Mouse (Mus musculus) lung, adult 10 weeks (tissue): ENCODE measurements around the gene Ttc38. TPM values are rescaled to one million over a fixed set of nuclear protein-coding genes. Genes with fewer than 3 reads are reported as not detected.

Experiments
- polyA plus RNA-seq: library from polyadenylated mRNA; stranded (reverse); fragments of 350-450 nt; fragmentation: Illumina TruSeq; extraction: RNeasy Lipid Tissue Mini Kit (QIAGEN cat#74804); gene quantifications from one replicate; pipeline ENCODE4 v1.2.3, GENCODE M21; 2014; ENCODE audit warnings: low read depth, low replicate concordance; ENCODE audit not compliant: insufficient read depth

Ttc38 gene
- 11.1 TPM for polyA plus RNA-seq

DNA sequence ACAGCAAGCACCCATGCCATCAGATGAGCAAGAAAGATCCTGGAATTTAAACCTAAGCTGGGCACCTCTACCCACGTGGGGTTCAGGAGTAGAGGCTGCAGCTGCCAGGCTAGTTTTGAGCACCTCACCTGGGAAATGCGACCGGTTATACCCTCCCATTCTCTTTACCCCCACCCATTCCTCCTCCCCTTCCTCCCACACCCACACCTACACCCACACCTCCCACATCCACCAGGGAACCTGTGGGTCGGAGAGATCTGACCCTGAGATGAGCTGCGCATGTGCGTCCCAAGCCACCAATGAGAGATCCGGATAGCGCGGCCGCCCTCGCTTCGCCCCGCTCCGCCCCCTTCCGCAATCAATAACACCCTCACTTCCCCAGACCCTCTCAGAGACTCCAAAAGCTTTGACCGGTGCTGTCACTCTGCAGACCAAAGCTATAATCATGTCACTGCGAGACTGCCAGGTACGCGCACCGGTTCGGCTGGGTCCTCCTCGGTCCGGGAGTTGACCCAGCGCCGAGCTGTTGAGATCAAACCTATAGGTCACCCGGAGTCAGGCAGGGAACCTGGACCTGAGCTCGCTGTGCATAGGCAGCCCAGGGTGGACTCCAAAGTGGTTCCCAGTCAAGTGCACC lies at the start of gene Ttc38:
Gene Ttc38, plus strand, starts transcription at position 353 of the 637 bp plus-strand sequence.

DNA sequence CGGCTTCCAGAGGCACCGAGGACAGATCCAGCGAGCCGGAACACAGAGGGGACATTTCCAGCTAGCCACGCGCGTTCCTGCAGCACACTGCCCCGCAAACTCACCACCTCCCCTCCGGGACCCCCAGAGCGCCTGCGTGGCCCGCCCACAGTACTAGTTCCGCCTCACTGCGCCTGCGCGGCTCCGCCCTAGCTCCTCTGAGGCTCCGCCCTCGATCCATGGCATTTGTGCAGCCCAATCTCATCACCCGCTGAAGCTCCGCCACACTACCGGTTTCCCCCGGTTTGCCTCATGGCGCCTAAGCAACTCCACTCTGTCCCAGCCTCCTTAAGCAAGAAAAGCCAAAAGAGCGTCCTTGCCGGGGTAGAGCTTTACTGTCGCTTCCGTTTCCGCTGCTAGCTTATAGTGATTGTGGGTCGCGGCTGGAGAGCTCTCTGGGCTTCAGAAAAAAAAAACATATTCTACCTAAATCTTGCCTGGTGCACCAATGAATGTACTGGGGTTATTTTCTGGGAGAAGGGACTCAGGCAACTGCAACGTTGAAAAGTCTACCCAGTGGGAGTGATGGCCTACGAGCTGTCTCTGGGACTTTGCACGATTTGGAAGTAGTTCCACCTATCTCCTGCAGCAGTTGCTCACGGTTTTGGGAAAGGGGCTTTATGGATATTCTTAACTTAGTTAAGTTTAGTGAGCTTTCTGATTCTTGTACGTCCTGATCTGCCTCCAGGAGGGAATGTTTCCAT lies 20.4 kb upstream of the Ttc38 start, which contains the start of gene Cdpf1:
Gene Cdpf1, minus strand, starts transcription at position 163 of the 743 bp plus-strand sequence.

DNA sequence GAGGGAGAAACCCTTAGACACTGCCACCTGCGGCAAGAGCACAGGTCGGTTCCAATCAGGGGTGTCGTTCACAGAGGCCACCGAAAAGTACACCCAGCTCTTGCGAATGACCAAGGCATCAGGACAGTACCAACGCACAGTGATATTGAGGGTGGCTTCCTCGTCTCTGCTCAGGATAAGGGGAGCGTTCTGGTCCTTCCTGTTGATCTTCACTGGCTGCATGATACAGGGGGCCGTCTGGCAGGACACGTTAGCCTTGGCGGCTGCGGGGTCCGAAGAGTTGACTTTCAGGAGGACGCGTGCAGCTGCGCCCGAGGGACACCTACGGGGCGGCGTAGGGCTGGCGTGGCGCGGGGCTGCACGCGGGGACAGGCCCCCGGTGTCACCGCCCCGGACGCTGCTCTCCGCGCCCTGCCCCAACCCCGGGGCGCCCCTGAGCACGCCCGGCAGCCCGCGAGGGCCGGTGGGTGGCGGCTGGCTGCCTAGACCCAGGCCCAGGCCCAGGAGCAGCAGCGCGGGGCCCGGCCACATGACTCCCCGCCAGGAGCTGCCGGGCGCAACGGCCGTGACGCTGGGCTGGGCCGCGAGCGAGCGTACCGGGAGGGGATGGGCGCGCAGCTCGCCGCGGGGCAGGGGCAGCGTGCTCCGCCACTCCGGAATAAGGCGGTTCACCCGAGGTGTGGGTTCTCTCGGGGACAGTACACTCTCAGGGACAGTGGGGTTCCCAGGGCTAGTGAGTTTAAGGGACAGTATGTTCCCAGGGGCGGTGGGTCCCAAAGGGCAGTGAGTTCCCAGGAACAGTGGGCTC lies 10.7 kb upstream of the Ttc38 start, which contains the start of gene Pkdrej:
Gene Pkdrej, minus strand, starts transcription at position 532 of the 808 bp plus-strand sequence.

DNA sequence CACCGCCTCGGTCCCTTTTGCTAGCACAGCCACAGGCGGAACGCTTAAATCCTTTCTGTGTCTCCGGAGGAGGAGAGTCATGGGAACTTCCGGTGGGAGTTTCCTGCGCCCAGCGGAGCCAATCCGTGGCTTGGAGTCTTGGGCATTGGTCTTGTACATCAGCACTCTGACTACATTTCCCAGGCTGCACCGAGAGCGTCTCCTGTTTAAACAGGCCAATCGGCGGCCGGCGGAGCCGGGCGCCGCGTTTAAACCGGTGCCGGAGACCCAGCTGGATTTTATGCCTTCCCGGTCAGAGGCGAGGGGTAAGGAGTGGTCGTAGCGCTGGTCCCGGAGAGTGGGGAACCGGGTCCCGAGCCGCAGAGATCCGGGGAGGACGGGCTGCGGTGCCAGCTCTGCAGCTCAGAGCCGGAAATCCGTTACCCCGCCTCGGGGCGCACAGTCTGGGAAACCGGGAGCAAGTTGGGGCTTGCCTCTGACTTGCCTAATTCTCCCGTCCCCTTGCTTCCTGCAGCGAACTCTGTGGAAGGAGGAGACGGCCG lies 27.5 kb downstream of the Ttc38 start, which contains the start of gene Gtse1:
Gene Gtse1, plus strand, starts transcription at position 256 of the 542 bp plus-strand sequence.

DNA sequence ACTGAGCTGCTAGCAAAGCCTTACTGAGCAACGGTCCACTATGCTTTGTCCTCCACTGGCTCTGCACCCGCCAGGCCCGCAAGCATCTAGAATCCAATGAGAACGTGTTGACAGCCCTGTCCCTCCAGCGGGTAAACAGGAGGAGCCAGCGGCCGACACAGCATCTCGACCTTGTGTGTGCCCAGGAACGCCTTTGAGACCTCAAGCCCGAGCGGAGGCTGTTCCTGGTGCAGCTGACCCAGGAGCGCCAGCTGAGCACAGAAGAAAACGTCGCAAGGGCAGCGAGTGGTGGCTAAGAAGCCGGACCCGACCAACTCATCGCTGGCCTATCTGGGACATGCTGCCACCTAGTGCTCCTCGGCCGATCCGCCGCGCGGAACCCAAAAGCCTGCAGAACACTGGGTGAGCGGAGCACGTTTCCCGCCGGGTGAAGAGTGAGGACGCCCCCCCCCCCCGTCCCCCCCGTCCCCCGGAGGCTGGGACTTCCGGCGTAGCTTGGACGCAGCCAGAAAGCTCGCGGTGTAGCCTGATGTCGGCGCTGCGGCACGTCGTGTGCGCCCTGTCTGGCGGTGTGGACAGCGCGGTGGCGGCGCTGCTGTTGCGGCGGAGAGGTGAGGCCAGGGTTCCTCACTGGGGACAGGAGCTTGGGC lies 46.9 kb downstream of the Ttc38 start, which contains the start of gene Trmu:
Gene Trmu, plus strand, starts transcription at position 465 of the 650 bp plus-strand sequence.

Other genes with a start within 250 kb of the Ttc38 start
- 1.8 TPM for gene Wnt7b, start 249.8 kb upstream of the Ttc38 start, polyA plus RNA-seq
- 2.1 TPM for gene Ppara, start 97.3 kb upstream of the Ttc38 start, polyA plus RNA-seq
- 34.2 TPM for gene Cdpf1, start 20.6 kb upstream of the Ttc38 start, polyA plus RNA-seq
- 0.09 TPM for gene Pkdrej, start 10.6 kb upstream of the Ttc38 start, polyA plus RNA-seq
- gene Gtse1, start 27.4 kb downstream of the Ttc38 start, polyA plus RNA-seq: 0.53 TPM
- gene Trmu, start 47.0 kb downstream of the Ttc38 start, polyA plus RNA-seq: 11.9 TPM
- gene Celsr1, start 201.5 kb downstream of the Ttc38 start, polyA plus RNA-seq: 3.8 TPM
- 11.9 TPM for gene Gramd4, start 225.4 kb downstream of the Ttc38 start, polyA plus RNA-seq